Mouse (Mus musculus): ENCODE results near the gene Ifrd2.

GRCm38 (mm10) chr9:107633661-107634405, 46.4 kb downstream of the Ifrd2 start:
- TF ChIP-seq TAL1 (conservative IDR thresholded peaks at IDR 0.05; ENCODE audit: low read depth, low read length) (no peak), CTCF (IDR thresholded peaks at IDR 0.05; ENCODE audit: low read depth, low read length) (no peak), GATA1 (IDR thresholded peaks at IDR 0.05; ENCODE audit: borderline replicate concordance, low read length) (no peak)

All from G1E (cell line).